Mouse (Mus musculus): ENCODE results near the gene Ppp1cc. TPM values are rescaled to one million over a fixed set of nuclear protein-coding genes. Genes with fewer than 3 reads are reported as not detected.

Ppp1cc gene
- total RNA-seq, 2 experiments from 2014 or later, result 91.1 to 340 TPM

GRCm38 (mm10) chr5:122158557-122159515 lies 758 bp downstream of the Ppp1cc start:
- ATAC-seq (replicated peaks; ENCODE audit: low FRiP score, poor library complexity, severe bottlenecking), result peak; percentile 48

GRCm38 (mm10) chr5:122163194-122163593 lies 5.1 kb downstream of the Ppp1cc start:
- ATAC-seq (replicated peaks; ENCODE audit: low FRiP score, poor library complexity, severe bottlenecking), result no peak

- no peak for ATAC-seq (replicated peaks; ENCODE audit: low FRiP score, poor library complexity, severe bottlenecking)
These were observed 5.9 kb downstream of the Ppp1cc start for GRCm38 (mm10) chr5:122164011-122164410.

- ATAC-seq (replicated peaks; ENCODE audit: low FRiP score, poor library complexity, severe bottlenecking), result no peak
These were observed 7.3 kb downstream of the Ppp1cc start for GRCm38 (mm10) chr5:122165233-122165915.

- ATAC-seq (replicated peaks; ENCODE audit: low FRiP score, poor library complexity, severe bottlenecking), result no peak
These were observed 8.6 kb downstream of the Ppp1cc start for GRCm38 (mm10) chr5:122166636-122167161.

- no peak for ATAC-seq (replicated peaks; ENCODE audit: low FRiP score, poor library complexity, severe bottlenecking)
These were observed 10.4 kb downstream of the Ppp1cc start for GRCm38 (mm10) chr5:122168344-122169069.

- no peak for ATAC-seq (replicated peaks; ENCODE audit: low FRiP score, poor library complexity, severe bottlenecking)
These were observed 13.0 kb downstream of the Ppp1cc start for GRCm38 (mm10) chr5:122171058-122171457.

- no peak for ATAC-seq (replicated peaks; ENCODE audit: low FRiP score, poor library complexity, severe bottlenecking)
These were observed 17.3 kb downstream of the Ppp1cc start for GRCm38 (mm10) chr5:122175402-122175801.

GRCm38 (mm10) chr5:122175961-122176360 lies 17.9 kb downstream of the Ppp1cc start:
- ATAC-seq (replicated peaks; ENCODE audit: low FRiP score, poor library complexity, severe bottlenecking), result no peak

GRCm38 (mm10) chr5:122176398-122176797 lies 18.3 kb downstream of the Ppp1cc start:
- peak; percentile 56; the same call in 1 of the 2 replicates for ATAC-seq (replicated peaks; ENCODE audit: low FRiP score, poor library complexity, severe bottlenecking)

GRCm38 (mm10) chr5:122179665-122180064 lies 21.6 kb downstream of the Ppp1cc start:
- no peak for ATAC-seq (replicated peaks; ENCODE audit: low FRiP score, poor library complexity, severe bottlenecking)

- no peak for ATAC-seq (replicated peaks; ENCODE audit: low FRiP score, poor library complexity, severe bottlenecking)
These were observed 26.3 kb downstream of the Ppp1cc start for GRCm38 (mm10) chr5:122184283-122184806.

- ATAC-seq (replicated peaks; ENCODE audit: low FRiP score, poor library complexity, severe bottlenecking), result peak; percentile 65
These were observed 26.8 kb downstream of the Ppp1cc start for GRCm38 (mm10) chr5:122184858-122185257.

- no peak for ATAC-seq (replicated peaks; ENCODE audit: low FRiP score, poor library complexity, severe bottlenecking)
These were observed 31.0 kb downstream of the Ppp1cc start for GRCm38 (mm10) chr5:122189115-122189514.

- ATAC-seq (replicated peaks; ENCODE audit: low FRiP score, poor library complexity, severe bottlenecking), result no peak
These were observed 32.4 kb downstream of the Ppp1cc start for GRCm38 (mm10) chr5:122190465-122190864.

GRCm38 (mm10) chr5:122191269-122192063 lies 33.4 kb downstream of the Ppp1cc start:
- no peak for ATAC-seq (replicated peaks; ENCODE audit: low FRiP score, poor library complexity, severe bottlenecking)

- no peak for ATAC-seq (replicated peaks; ENCODE audit: low FRiP score, poor library complexity, severe bottlenecking)
These were observed 34.3 kb downstream of the Ppp1cc start for GRCm38 (mm10) chr5:122192347-122192746.

- no peak for ATAC-seq (replicated peaks; ENCODE audit: low FRiP score, poor library complexity, severe bottlenecking)
These were observed 42.8 kb downstream of the Ppp1cc start for GRCm38 (mm10) chr5:122200872-122201271.

GRCm38 (mm10) chr5:122201904-122202303 lies 43.8 kb downstream of the Ppp1cc start:
- no peak for ATAC-seq (replicated peaks; ENCODE audit: low FRiP score, poor library complexity, severe bottlenecking)

Measured in erythroid progenitor cell, adult 5-6 weeks (primary cell).